Mouse (Mus musculus) E14TG2a.4 (cell line): ENCODE results near the gene Kcna5.

Experiments used
- H3K27me3 ChIP-seq: 2 replicates; pipeline ENCODE4 v1.6.1; 2014; ENCODE audit warnings: low read length, control low read depth; ENCODE audit not compliant: insufficient read depth
- H3K36me3 ChIP-seq: 2 replicates; pipeline ENCODE4 v1.6.1; 2014; ENCODE audit warnings: low read length, control low read depth; ENCODE audit not compliant: insufficient read depth
- H3K4me1 ChIP-seq: replicated peaks from 2 replicates; pipeline ENCODE4 v1.6.1; 2014; ENCODE audit warnings: low read depth, low read length, control low read depth
- H3K4me3 ChIP-seq: replicated peaks from 2 replicates; pipeline ENCODE4 v1.5.1; 2014; ENCODE audit warnings: mild to moderate bottlenecking, low read length
- H3K9me3 ChIP-seq: 2 replicates; pipeline ENCODE4 v1.6.1; 2014; ENCODE audit warnings: low read length, control low read depth
- CTCF ChIP-seq: conservative IDR thresholded peaks from 2 replicates; pipeline ENCODE4 v1.5.1; 2014; ENCODE audit warnings: low read length
- NANOG ChIP-seq: IDR thresholded peaks from 2 replicates; pipeline ENCODE4 v1.6.1; 2014; ENCODE audit warnings: borderline replicate concordance, low read length, mixed read lengths
- POU5F1 ChIP-seq: IDR thresholded peaks from 2 replicates; pipeline ENCODE4 v1.6.1; 2014; ENCODE audit warnings: low read length, borderline replicate concordance

Kcna5 gene

GRCm38 (mm10) chr6:126551862-126552395 lies 16.7 kb upstream of the Kcna5 start:
- H3K4me1 ChIP-seq = no peaks in the 10 kb centered on the region
- H3K4me3 ChIP-seq = no peak overlapping the region
- no peaks in the 10 kb centered on the region for H3K9me3 ChIP-seq
- no peaks in the 10 kb centered on the region for H3K36me3 ChIP-seq
- TF ChIP-seq NANOG (no peak), CTCF (peak; percentile 94), POU5F1 (no peak)
- peaks cover 11% of the 10 kb centered on the region for H3K27me3 ChIP-seq

- TF ChIP-seq CTCF (no peak), NANOG (no peak), POU5F1 (no peak)
- Histone ChIP-seq H3K4me3 (no peak overlapping the region), H3K27me3 (0 out of 2 replicates have a peak, but pooled peaks cover 5% of the 10 kb centered on the region), H3K4me1 (no peaks in the 10 kb centered on the region), H3K36me3 (no peaks in the 10 kb centered on the region), H3K9me3 (peaks cover 27% of the 10 kb centered on the region)
Observed at GRCm38 (mm10) chr6:126544107-126545036, 9.2 kb upstream of the Kcna5 start.

GRCm38 (mm10) chr6:126542724-126543123 lies 7.5 kb upstream of the Kcna5 start:
- no peak overlapping the region for H3K4me3 ChIP-seq
- H3K27me3 ChIP-seq = peaks cover 12% of the 10 kb centered on the region
- no peaks in the 10 kb centered on the region for H3K36me3 ChIP-seq
- H3K9me3 ChIP-seq = peaks cover 27% of the 10 kb centered on the region
- no peak for TF ChIP-seq POU5F1
- no peak for TF ChIP-seq CTCF
- no peak for TF ChIP-seq NANOG
- H3K4me1 ChIP-seq = no peaks in the 10 kb centered on the region

- Histone ChIP-seq H3K9me3 (peaks cover 20% of the 10 kb centered on the region), H3K4me3 (no peak overlapping the region), H3K27me3 (peaks cover 49% of the 10 kb centered on the region), H3K36me3 (no peaks in the 10 kb centered on the region), H3K4me1 (peaks cover 25% of the 10 kb centered on the region)
- TF ChIP-seq NANOG = no peak
- no peak for TF ChIP-seq CTCF
- TF ChIP-seq POU5F1 = no peak
Observed at GRCm38 (mm10) chr6:126537512-126537911, 2.3 kb upstream of the Kcna5 start.

- H3K36me3 ChIP-seq = no peaks in the 10 kb centered on the region
- no peak overlapping the region for H3K4me3 ChIP-seq
- peaks cover 27% of the 10 kb centered on the region for H3K4me1 ChIP-seq
- TF ChIP-seq NANOG = no peak
- no peak for TF ChIP-seq POU5F1
- TF ChIP-seq CTCF = no peak
- H3K27me3 ChIP-seq = peaks cover 52% of the 10 kb centered on the region
- H3K9me3 ChIP-seq = peaks cover 14% of the 10 kb centered on the region
Observed at GRCm38 (mm10) chr6:126536926-126537325, 1.7 kb upstream of the Kcna5 start.

DNA sequence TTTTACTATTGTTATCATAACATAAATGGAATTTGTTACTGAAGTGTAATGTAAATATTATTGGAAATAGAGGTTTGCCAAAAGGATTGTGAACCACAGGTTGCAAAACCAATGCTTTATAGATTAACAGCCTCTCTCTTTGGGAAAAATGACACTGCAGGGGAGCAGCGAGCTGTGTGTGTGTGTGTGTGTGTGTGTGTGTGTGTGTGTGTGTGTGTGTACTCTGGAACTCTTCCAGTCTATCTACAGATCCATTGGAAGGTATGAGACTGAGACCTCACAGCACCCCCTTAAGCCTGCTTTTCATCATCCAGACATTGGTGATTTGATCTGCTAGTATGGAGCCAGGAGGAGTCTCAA lies 679 bp upstream of the Kcna5 start:
- peaks cover 36% of the 10 kb centered on the region for H3K4me1 ChIP-seq
- H3K4me3 ChIP-seq = no peak overlapping the region
- H3K36me3 ChIP-seq = no peaks in the 10 kb centered on the region
- TF ChIP-seq POU5F1 (no peak), CTCF (no peak), NANOG (no peak)
- peaks cover 55% of the 10 kb centered on the region for H3K27me3 ChIP-seq
- peaks cover 4% of the 10 kb centered on the region for H3K9me3 ChIP-seq

DNA sequence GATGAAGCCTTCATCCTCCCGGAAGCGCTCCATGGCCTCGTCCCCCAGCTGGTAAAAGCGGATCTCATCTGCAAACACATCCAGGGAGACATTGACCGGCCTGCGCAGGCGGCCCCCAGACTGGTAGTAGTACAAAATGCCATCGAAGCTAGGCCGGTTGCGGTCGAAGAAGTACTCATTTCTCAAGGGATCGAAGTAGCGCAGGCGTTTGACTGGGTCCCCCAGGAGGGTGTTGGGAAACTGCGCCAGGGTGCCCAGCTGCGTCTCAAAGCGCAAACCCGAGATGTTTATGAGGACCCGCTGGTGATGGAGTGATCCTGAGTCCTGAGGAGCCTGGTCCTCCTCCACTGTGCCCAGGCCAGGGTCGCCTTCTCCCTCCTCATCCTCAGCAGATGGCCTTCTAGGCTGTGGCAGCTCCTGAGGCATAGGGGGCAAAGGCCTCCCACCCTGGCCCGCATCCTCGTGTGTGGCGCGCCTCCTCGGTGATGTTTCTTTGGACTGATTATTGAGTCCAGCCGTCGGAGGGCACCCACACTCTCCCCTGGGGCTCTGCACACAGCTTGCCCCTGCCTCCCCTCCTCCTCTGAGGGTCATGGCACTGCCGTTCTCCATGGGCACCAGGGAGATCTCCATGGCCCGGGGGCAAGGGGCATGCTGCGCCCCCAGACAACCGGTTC lies 543 bp downstream of the Kcna5 start:
- Histone ChIP-seq H3K4me3 (peak overlapping the region; percentile 69), H3K4me1 (peaks cover 38% of the 10 kb centered on the region), H3K27me3 (peaks cover 65% of the 10 kb centered on the region), H3K9me3 (no peaks in the 10 kb centered on the region), H3K36me3 (no peaks in the 10 kb centered on the region)
- TF ChIP-seq CTCF (no peak), POU5F1 (no peak), NANOG (no peak)

- Histone ChIP-seq H3K4me3 (no peak overlapping the region), H3K36me3 (no peaks in the 10 kb centered on the region), H3K27me3 (peaks cover 51% of the 10 kb centered on the region), H3K9me3 (no peaks in the 10 kb centered on the region), H3K4me1 (peaks cover 38% of the 10 kb centered on the region)
- TF ChIP-seq NANOG = peak; percentile 89
- TF ChIP-seq POU5F1 = no peak
Observed at GRCm38 (mm10) chr6:126531306-126531705, 3.9 kb downstream of the Kcna5 start.
